In genomic region chr13:115089395-115090025, GRCm38 (mm10) we compare ENCODE assay signal across 8 mouse cellular contexts. TPM values are rescaled to one million over a fixed set of nuclear protein-coding genes. Genes with fewer than 3 reads are reported as not detected.
DNase-seq lines count a peak whose midpoint lies in the region; ATAC-seq and TF ChIP-seq lines count a peak whose summit lies in the region.

No protein-coding gene starts in this region.

- peaks cover 4 to 8% of the 10 kb centered on the region in 2 experiments; a peak in 2 of 4 replicates for H3K4me1 ChIP-seq in MEL (ENCODE audit: control insufficient read depth in 1 of 2, insufficient read depth in 2 of 2, low read length in 2 of 2)
- peaks cover 5% of the 10 kb centered on the region for H3K4me1 ChIP-seq in bone marrow macrophage, adult 2 months (ENCODE audit: control insufficient read depth, insufficient read depth, low read length)
- H3K4me1 ChIP-seq in erythroblast, embryonic 14.5 days (ENCODE audit: control insufficient read depth) = peaks cover 52% of the 10 kb centered on the region
- peaks cover 41% of the 10 kb centered on the region for H3K4me1 ChIP-seq in heart, postnatal 0 days (ENCODE audit: control insufficient read depth, insufficient read depth)
- peaks cover 25% of the 10 kb centered on the region for H3K4me1 ChIP-seq in liver, embryonic 16.5 days (ENCODE audit: control insufficient read depth, low read depth, low read length)

- H3K4me3 ChIP-seq in MEL (ENCODE audit: control insufficient read depth in 1 of 2, insufficient read depth in 1 of 2, low read depth in 2 of 2, low read length in 2 of 2) = peak overlapping the region; percentile 46 to 93
- H3K4me3 ChIP-seq in bone marrow macrophage, adult 2 months (ENCODE audit: insufficient read depth, low read length) = peak overlapping the region; percentile 90
- peak overlapping the region; percentile 65 for H3K4me3 ChIP-seq in erythroblast, embryonic 14.5 days (replicated peaks)
- peak overlapping the region; percentile 67 for H3K4me3 ChIP-seq in heart, postnatal 0 days (ENCODE audit: low read depth, low read length)
- peak overlapping the region; percentile 86 for H3K4me3 ChIP-seq in liver, embryonic 16.5 days (ENCODE audit: low read depth, low read length)

- peak overlapping the region; percentile 92 for H3K4me2 ChIP-seq in heart, postnatal 0 days (ENCODE audit: low read depth, low read length)
- peak overlapping the region; percentile 98 for H3K4me2 ChIP-seq in liver, embryonic 16.5 days (ENCODE audit: low read depth, low read length)

- no peaks in the 10 kb centered on the region for H3K27me3 ChIP-seq in MEL (ENCODE audit: control insufficient read depth in 1 of 2, insufficient read depth in 2 of 2, low read length in 2 of 2)
- no peaks in the 10 kb centered on the region for H3K27me3 ChIP-seq in erythroblast, embryonic 14.5 days (ENCODE audit: control insufficient read depth)
- no peaks in the 10 kb centered on the region for H3K27me3 ChIP-seq in heart, postnatal 0 days (ENCODE audit: control insufficient read depth, insufficient read depth, low read length)
- H3K27me3 ChIP-seq in liver, embryonic 16.5 days (ENCODE audit: control insufficient read depth, insufficient read depth, low read depth, low read length) = no peaks in the 10 kb centered on the region

- no peak for TF ChIP-seq CTCF in MEL (IDR thresholded peaks at IDR 0.05 in 2 of 3, conservative IDR thresholded peaks at IDR 0.05 in 1 of 3; ENCODE audit: control insufficient read depth in 1 of 3, insufficient read depth in 1 of 3, low read depth in 2 of 3, low read length in 3 of 3, poor library complexity in 1 of 3, severe bottlenecking in 1 of 3)
- TF ChIP-seq CTCF in bone marrow macrophage, adult 2 months (IDR thresholded peaks at IDR 0.05; ENCODE audit: low read depth, low read length) = no peak
- TF ChIP-seq CTCF in heart, postnatal 0 days (IDR thresholded peaks at IDR 0.05; ENCODE audit: low read depth) = no peak

- peak overlapping the region; percentile 22 for H3K27ac ChIP-seq in MEL (ENCODE audit: control insufficient read depth, low read depth, low read length)
- H3K27ac ChIP-seq in bone marrow macrophage, adult 2 months (ENCODE audit: insufficient read depth, low read depth, low read length) = no peak overlapping the region
- H3K27ac ChIP-seq in heart, postnatal 0 days (ENCODE audit: low read depth) = peak overlapping the region; percentile 93
- H3K27ac ChIP-seq in liver, embryonic 16.5 days (ENCODE audit: low read length) = peak overlapping the region; percentile 98

- TF ChIP-seq POLR2A in MEL (IDR thresholded peaks at IDR 0.05; ENCODE audit: control insufficient read depth in 1 of 2, insufficient read depth in 1 of 2, low read depth in 1 of 2, low read length in 2 of 2, poor library complexity in 1 of 2) = no peak; a peak in 1 of 4 replicates
- no peak for TF ChIP-seq POLR2A in bone marrow macrophage, adult 2 months (IDR thresholded peaks at IDR 0.05; ENCODE audit: borderline replicate concordance, low read depth, low read length)

- peak; percentile 22 for ATAC-seq in heart, postnatal 0 days (ENCODE audit: insufficient read depth, low read depth)
- peak; percentile 38 for ATAC-seq in liver, embryonic 16.5 days (ENCODE audit: low read depth)
- peak; percentile 5; the same call in 1 of the 2 replicates for ATAC-seq in neutrophil, adult 5-6 weeks (ENCODE audit: extremely low read depth, insufficient number of reproducible peaks, low FRiP score, poor library complexity, severe bottlenecking)

- no peaks in the 10 kb centered on the region for H3K9me3 ChIP-seq in MEL (replicated peaks; ENCODE audit: insufficient read depth, low read length)
- no peaks in the 10 kb centered on the region for H3K9me3 ChIP-seq in erythroblast, embryonic 14.5 days (ENCODE audit: control insufficient read depth, low read length)
- H3K9me3 ChIP-seq in heart, postnatal 0 days (replicated peaks; ENCODE audit: control insufficient read depth, low read length) = no peaks in the 10 kb centered on the region
- no peaks in the 10 kb centered on the region for H3K9me3 ChIP-seq in liver, embryonic 16.5 days (replicated peaks; ENCODE audit: control insufficient read depth, low read length)

- peak; percentile 39 for DNase-seq in MEL (ENCODE audit: low read depth, low spot score)
- peak; percentile 30 for DNase-seq in heart, postnatal 0 days (ENCODE audit: low spot score)
- peak; percentile 57 for DNase-seq in kidney, postnatal 10 days
- DNase-seq in yolk sac, embryonic 10.5 days (ENCODE audit: low spot score) = peak; percentile 61

- TF ChIP-seq RAD21 in MEL (IDR thresholded peaks at IDR 0.05; ENCODE audit: low read depth, low read length) = no peak

- peaks cover 20% of the 10 kb centered on the region for H3K79me2 ChIP-seq in MEL (ENCODE audit: control insufficient read depth, insufficient read depth, low read length, poor library complexity)

- WGBS in heart, postnatal 0 days = 1% methylated on average over 35 of the region's 35 CpGs
- WGBS in liver, embryonic 16.5 days (ENCODE audit: insufficient replicate concordance) = 3% methylated on average over 35 of the region's 35 CpGs

- no peak for TF ChIP-seq EP300 in MEL (IDR thresholded peaks at IDR 0.05; ENCODE audit: low read depth in 1 of 2, low read length in 2 of 2)
- no peak for TF ChIP-seq EP300 in heart, postnatal 0 days (IDR thresholded peaks at IDR 0.05; ENCODE audit: low read depth)

- H3K36me3 ChIP-seq in MEL (ENCODE audit: control insufficient read depth in 1 of 2, insufficient read depth in 2 of 2, low read length in 2 of 2) = peaks cover 7 to 15% of the 10 kb centered on the region in 2 experiments; a peak in 3 of 4 replicates
- peaks cover 48% of the 10 kb centered on the region for H3K36me3 ChIP-seq in erythroblast, embryonic 14.5 days (ENCODE audit: control insufficient read depth)
- H3K36me3 ChIP-seq in heart, postnatal 0 days (replicated peaks; ENCODE audit: control insufficient read depth, insufficient read depth, low read length) = peaks cover 13% of the 10 kb centered on the region
- H3K36me3 ChIP-seq in liver, embryonic 16.5 days (ENCODE audit: control insufficient read depth, insufficient read depth) = peaks cover 4% of the 10 kb centered on the region; the same call in 1 of the 2 replicates

- peak overlapping the region; percentile 88 for H3K9ac ChIP-seq in MEL (ENCODE audit: control insufficient read depth, low read depth, low read length, poor library complexity, severe bottlenecking)
- H3K9ac ChIP-seq in heart, postnatal 0 days (replicated peaks; ENCODE audit: low read depth, low read length) = peak overlapping the region; percentile 73
- peak overlapping the region; percentile 92 for H3K9ac ChIP-seq in liver, embryonic 16.5 days (ENCODE audit: low read depth, low read length)

TF ChIP-seq in MEL, 35 proteins besides CTCF, POLR2A, EP300 and RAD21:
- no peak for TF ChIP-seq BHLHE40 (IDR thresholded peaks at IDR 0.05; ENCODE audit: borderline replicate concordance, low read depth, low read length)
- TF ChIP-seq SIN3A (IDR thresholded peaks at IDR 0.05; ENCODE audit: low read length) = 0 out of 2 replicates have a peak, but pooled peaks have one; percentile 14
- peak; percentile 3; the same call in 1 of the 2 replicates for TF ChIP-seq MXI1 (IDR thresholded peaks at IDR 0.05; ENCODE audit: low read depth, low read length)

RNA-seq across cellular contexts. Expression of gene Pelo, which starts 0.5 kb away (rescaled TPM):
- total RNA-seq in MEL (2012; rRNA removed) = 30.4 and 32.6 TPM in 2 replicates
- polyA plus RNA-seq in MEL (2012; ENCODE audit: insufficient read depth in 1 of 2, insufficient read length in 2 of 2, low read depth in 1 of 2, low replicate concordance in 2 of 2, missing spikeins in 1 of 2) = 10 to 100 TPM in 1 of 2 experiments, not detected in 1; 39.7 TPM
- 7.7 and 8.4 TPM in 2 replicates for polyA plus RNA-seq in bone marrow macrophage, adult 2 months (2012; ENCODE audit: insufficient read depth, insufficient read length, missing spikeins)
- polyA plus RNA-seq in erythroblast, embryonic 14.5 days (2012) = 6.4 and 7.5 TPM in 2 replicates
- 25.7 and 30.2 TPM in 2 replicates for total RNA-seq in heart, postnatal 0 days (2014; rRNA removed; ENCODE audit: low replicate concordance)
- polyA plus RNA-seq in heart, postnatal 0 days (2015; fragmentation: Nextera tagmentation; extraction: Ambion mirVana) = 7.1 and 7.8 TPM in 2 replicates
- polyA plus RNA-seq in liver, embryonic 16.5 days (2015; fragmentation: Nextera tagmentation; extraction: Ambion mirVana) = 2.2 and 2.6 TPM in 2 replicates
- 3.8 and 4.2 TPM in 2 replicates for total RNA-seq in neutrophil, adult 5-6 weeks (2017)

RNA-seq across cellular contexts. Expression of gene Gm49395, which starts 12.2 kb away (rescaled TPM):
- 0.31 TPM in 1 of 2 replicates, not detected in the other for total RNA-seq in MEL (2012; rRNA removed)
- polyA plus RNA-seq in MEL (2012; ENCODE audit: insufficient read depth in 1 of 2, insufficient read length in 2 of 2, low read depth in 1 of 2, low replicate concordance in 2 of 2, missing spikeins in 1 of 2) = not detected
- polyA plus RNA-seq in bone marrow macrophage, adult 2 months (2012; ENCODE audit: insufficient read depth, insufficient read length, missing spikeins) = not detected in 2 replicates
- 1.1 and 1.2 TPM in 2 replicates for polyA plus RNA-seq in erythroblast, embryonic 14.5 days (2012)
- total RNA-seq in heart, postnatal 0 days (2014; rRNA removed; ENCODE audit: low replicate concordance) = 4.1 and 24.8 TPM in 2 replicates
- 7.1 and 8.8 TPM in 2 replicates for polyA plus RNA-seq in heart, postnatal 0 days (2015; fragmentation: Nextera tagmentation; extraction: Ambion mirVana)
- 2.8 TPM in 2 replicates for polyA plus RNA-seq in liver, embryonic 16.5 days (2015; fragmentation: Nextera tagmentation; extraction: Ambion mirVana)
- total RNA-seq in neutrophil, adult 5-6 weeks (2017) = not detected in 2 replicates

RNA-seq across cellular contexts. Expression of gene Itga1, which starts 12.3 kb away (rescaled TPM):
- total RNA-seq in MEL (2012; rRNA removed) = not detected in 2 replicates
- polyA plus RNA-seq in MEL (2012; ENCODE audit: insufficient read depth in 1 of 2, insufficient read length in 2 of 2, low read depth in 1 of 2, low replicate concordance in 2 of 2, missing spikeins in 1 of 2) = not detected
- 0.89 and 0.95 TPM in 2 replicates for polyA plus RNA-seq in bone marrow macrophage, adult 2 months (2012; ENCODE audit: insufficient read depth, insufficient read length, missing spikeins)
- not detected in 2 replicates for polyA plus RNA-seq in erythroblast, embryonic 14.5 days (2012)
- total RNA-seq in heart, postnatal 0 days (2014; rRNA removed; ENCODE audit: low replicate concordance) = 41.5 and 55.6 TPM in 2 replicates
- 13.7 and 16.7 TPM in 2 replicates for polyA plus RNA-seq in heart, postnatal 0 days (2015; fragmentation: Nextera tagmentation; extraction: Ambion mirVana)
- polyA plus RNA-seq in liver, embryonic 16.5 days (2015; fragmentation: Nextera tagmentation; extraction: Ambion mirVana) = 5.4 and 6.5 TPM in 2 replicates
- 0.86 and 1.5 TPM in 2 replicates for total RNA-seq in neutrophil, adult 5-6 weeks (2017)
